Mouse (Mus musculus) hindbrain, embryonic 16.5 days (tissue): Measurements from ENCODE around the gene Vamp2. TPM values are rescaled to one million over a fixed set of nuclear protein-coding genes. Genes with fewer than 3 reads are reported as not detected.

Experiments used
- ATAC-seq: fragments of 200-750 bp; cut with Nextera tagmentation; 2 replicates; pipeline ENCODE4 v1.8.0; 2017; ENCODE audit warnings: moderate TSS enrichment, moderate library complexity
- H3K27ac ChIP-seq: fragments of 300-500 bp; sonication (generic); 2 replicates; pipeline ENCODE4 v1.5.1; 2014; ENCODE audit warnings: low read depth, mild to moderate bottlenecking, control low read depth, low read length, moderate library complexity
- H3K27me3 ChIP-seq: fragments of 300-500 bp; sonication (generic); replicated peaks from 2 replicates; pipeline ENCODE4 v1.6.1; 2014; ENCODE audit warnings: low read length; ENCODE audit not compliant: control insufficient read depth, insufficient read depth
- H3K36me3 ChIP-seq: fragments of 300-500 bp; sonication (generic); 2 replicates; pipeline ENCODE4 v1.6.1; 2014; ENCODE audit warnings: mild to moderate bottlenecking, low read length, moderate library complexity, mixed read lengths; ENCODE audit not compliant: control insufficient read depth, insufficient read depth
- H3K4me1 ChIP-seq: fragments of 300-500 bp; sonication (generic); 2 replicates; pipeline ENCODE4 v1.6.1; 2014; ENCODE audit warnings: low read depth, low read length; ENCODE audit not compliant: control insufficient read depth, insufficient read depth
- H3K4me2 ChIP-seq: fragments of 300-500 bp; sonication (generic); 2 replicates; pipeline ENCODE4 v1.6.1; 2014; ENCODE audit warnings: mild to moderate bottlenecking, low read length, control low read depth, moderate library complexity
- H3K4me3 ChIP-seq: fragments of 300-500 bp; sonication (generic); 2 replicates; pipeline ENCODE4 v1.5.1; 2014; ENCODE audit warnings: mild to moderate bottlenecking, low read length, control low read depth, moderate library complexity
- H3K9ac ChIP-seq: fragments of 300-500 bp; sonication (generic); 2 replicates; pipeline ENCODE4 v1.6.1; 2014; ENCODE audit warnings: low read depth, mild to moderate bottlenecking, control low read depth, low read length, moderate library complexity
- H3K9me3 ChIP-seq: fragments of 300-500 bp; sonication (generic); 2 replicates; pipeline ENCODE4 v1.6.1; 2014; ENCODE audit warnings: mild to moderate bottlenecking, low read length, moderate library complexity; ENCODE audit not compliant: control insufficient read depth
- WGBS: fragments of 180-500 bp; shearing (Covaris S2); extraction: QIAGEN DNeasy Blood & Tissue Kit; methylation state at CpG from one replicate; pipeline ENCODE4 v1.1.7; 2014; 5-methylcytosine and 5-hydroxymethylcytosine counted together
- polyA plus RNA-seq: library from polyadenylated mRNA; unstranded; fragments of >200 nt; fragmentation: Nextera tagmentation; extraction: Ambion mirVana; gene quantifications from 2 replicates; pipeline ENCODE4 v1.2.1, GENCODE M21; 2015

Vamp2 gene
- polyA plus RNA-seq, 1 experiment from 2014 or later = 402 TPM

DNA sequence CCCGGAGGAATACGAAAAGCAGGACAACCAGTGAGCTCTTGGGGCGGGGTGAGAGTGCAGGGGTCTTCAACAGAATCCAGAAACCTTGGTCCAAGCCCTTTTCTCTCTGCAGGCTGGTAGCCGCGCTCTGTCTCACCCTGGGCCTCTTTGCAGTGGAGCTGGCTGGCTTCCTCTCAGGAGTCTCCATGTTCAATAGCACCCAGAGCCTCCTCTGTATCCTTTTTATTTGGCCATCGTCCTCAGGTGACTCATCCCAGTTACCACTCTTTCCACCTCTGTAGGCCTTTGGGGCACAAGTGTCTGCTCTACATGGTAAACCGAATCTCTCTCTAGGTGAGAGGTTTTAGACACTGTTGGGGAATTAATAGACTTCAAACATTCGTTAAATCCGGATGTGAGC is 17.0 kb upstream of the Vamp2 start:
- peak overlapping the region; percentile 88 for H3K9ac ChIP-seq
- ATAC-seq = no peak
- 21% methylated on average over 9 of the region's 9 CpGs for WGBS
- H3K36me3 ChIP-seq = no peaks in the 10 kb centered on the region
- no peaks in the 10 kb centered on the region for H3K27me3 ChIP-seq
- peak overlapping the region; percentile 56 for H3K4me3 ChIP-seq
- peak overlapping the region; percentile 93 for H3K27ac ChIP-seq
- H3K4me2 ChIP-seq = peak overlapping the region; percentile 76
- H3K4me1 ChIP-seq = peaks cover 29% of the 10 kb centered on the region
- H3K9me3 ChIP-seq = no peaks in the 10 kb centered on the region

DNA sequence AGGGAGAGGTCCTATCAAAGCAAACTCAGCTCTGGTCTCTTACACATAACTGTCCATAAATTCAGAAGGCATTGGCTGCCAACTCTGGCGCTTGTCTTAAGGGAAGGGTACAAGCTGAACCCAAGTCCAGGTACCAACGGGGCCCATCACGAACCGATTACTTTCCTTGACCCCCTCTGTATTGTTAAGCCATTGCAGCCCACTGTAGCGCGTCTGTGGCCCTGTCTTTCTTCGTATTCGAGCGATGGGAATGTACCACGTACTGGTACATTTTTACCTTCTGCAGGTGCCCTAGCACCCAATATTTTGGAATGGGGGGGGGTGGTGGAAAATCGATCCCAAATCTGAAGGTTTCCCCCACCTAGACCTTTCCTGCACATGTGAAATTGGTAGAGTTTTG is 16.1 kb upstream of the Vamp2 start:
- peak overlapping the region; percentile 93 for H3K27ac ChIP-seq
- peak overlapping the region; percentile 62 for H3K9ac ChIP-seq
- WGBS = 84% methylated on average over 11 of the region's 11 CpGs
- peaks cover 21% of the 10 kb centered on the region for H3K4me1 ChIP-seq
- H3K4me2 ChIP-seq = peak overlapping the region; percentile 69
- H3K36me3 ChIP-seq = no peaks in the 10 kb centered on the region
- ATAC-seq = no peak
- peak overlapping the region; percentile 38 for H3K4me3 ChIP-seq
- no peaks in the 10 kb centered on the region for H3K27me3 ChIP-seq
- H3K9me3 ChIP-seq = no peaks in the 10 kb centered on the region

- Histone ChIP-seq H3K4me2 (peak overlapping the region; percentile 69), H3K9me3 (no peaks in the 10 kb centered on the region), H3K27ac (peak overlapping the region; percentile 93), H3K27me3 (no peaks in the 10 kb centered on the region), H3K9ac (peak overlapping the region; percentile 62), H3K4me3 (peak overlapping the region; percentile 38), H3K36me3 (no peaks in the 10 kb centered on the region), H3K4me1 (peaks cover 21% of the 10 kb centered on the region)
- 9% methylated on average over 9 of the region's 9 CpGs for WGBS
- ATAC-seq = no peak
These were observed 15.6 kb upstream of the Vamp2 start for GRCm38 (mm10) chr11:69072666-69073064.

GRCm38 (mm10) chr11:69073065-69073888 is 15.0 kb upstream of the Vamp2 start:
- Histone ChIP-seq H3K4me3 (peak overlapping the region; percentile 38), H3K9ac (peak overlapping the region; percentile 62), H3K27ac (peak overlapping the region; percentile 93), H3K9me3 (no peaks in the 10 kb centered on the region), H3K36me3 (no peaks in the 10 kb centered on the region), H3K4me2 (peak overlapping the region; percentile 69), H3K4me1 (peaks cover 21% of the 10 kb centered on the region), H3K27me3 (no peaks in the 10 kb centered on the region)
- under 1% methylated on average over 14 of the region's 14 CpGs for WGBS
- ATAC-seq = peak; percentile 76

GRCm38 (mm10) chr11:69073951-69074775 is 14.1 kb upstream of the Vamp2 start:
- H3K27ac ChIP-seq = peak overlapping the region; percentile 45
- ATAC-seq = no peak
- no peak overlapping the region for H3K4me2 ChIP-seq
- no peaks in the 10 kb centered on the region for H3K27me3 ChIP-seq
- 49% methylated on average over 6 of the region's 6 CpGs for WGBS
- H3K36me3 ChIP-seq = no peaks in the 10 kb centered on the region
- H3K9me3 ChIP-seq = no peaks in the 10 kb centered on the region
- H3K4me3 ChIP-seq = no peak overlapping the region
- 0 out of 2 replicates have a peak overlapping the region, but pooled peaks have one; percentile 3 for H3K9ac ChIP-seq
- H3K4me1 ChIP-seq = peaks cover 21% of the 10 kb centered on the region

DNA sequence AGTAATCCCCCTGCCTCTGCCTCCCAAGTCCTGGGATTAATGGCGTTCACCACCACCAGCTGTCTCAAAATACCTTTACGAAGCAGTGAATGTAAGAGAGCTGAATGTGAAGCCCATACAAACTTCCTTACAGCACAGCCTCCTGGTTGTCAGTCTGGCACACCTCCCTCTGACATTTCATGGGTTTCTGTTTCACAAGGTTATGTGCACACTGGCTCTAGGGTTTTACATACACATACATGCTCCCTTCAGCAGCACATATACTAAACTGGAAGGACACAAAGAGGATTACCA is 13.6 kb upstream of the Vamp2 start:
- peaks cover 20% of the 10 kb centered on the region for H3K4me1 ChIP-seq
- no peak overlapping the region for H3K9ac ChIP-seq
- no peaks in the 10 kb centered on the region for H3K27me3 ChIP-seq
- H3K4me2 ChIP-seq = no peak overlapping the region
- no peak overlapping the region for H3K4me3 ChIP-seq
- H3K9me3 ChIP-seq = no peaks in the 10 kb centered on the region
- ATAC-seq = no peak
- 59% methylated on average over 2 of the region's 2 CpGs for WGBS
- H3K27ac ChIP-seq = no peak overlapping the region
- H3K36me3 ChIP-seq = no peaks in the 10 kb centered on the region

GRCm38 (mm10) chr11:69075764-69076479 is 12.4 kb upstream of the Vamp2 start:
- no peak overlapping the region for H3K4me2 ChIP-seq
- no peaks in the 10 kb centered on the region for H3K36me3 ChIP-seq
- H3K27ac ChIP-seq = no peak overlapping the region
- no peaks in the 10 kb centered on the region for H3K27me3 ChIP-seq
- H3K9me3 ChIP-seq = no peaks in the 10 kb centered on the region
- no peak for ATAC-seq
- H3K4me1 ChIP-seq = peaks cover 16% of the 10 kb centered on the region
- no peak overlapping the region for H3K9ac ChIP-seq
- 52% methylated on average over 8 of the region's 9 CpGs for WGBS
- H3K4me3 ChIP-seq = no peak overlapping the region

DNA sequence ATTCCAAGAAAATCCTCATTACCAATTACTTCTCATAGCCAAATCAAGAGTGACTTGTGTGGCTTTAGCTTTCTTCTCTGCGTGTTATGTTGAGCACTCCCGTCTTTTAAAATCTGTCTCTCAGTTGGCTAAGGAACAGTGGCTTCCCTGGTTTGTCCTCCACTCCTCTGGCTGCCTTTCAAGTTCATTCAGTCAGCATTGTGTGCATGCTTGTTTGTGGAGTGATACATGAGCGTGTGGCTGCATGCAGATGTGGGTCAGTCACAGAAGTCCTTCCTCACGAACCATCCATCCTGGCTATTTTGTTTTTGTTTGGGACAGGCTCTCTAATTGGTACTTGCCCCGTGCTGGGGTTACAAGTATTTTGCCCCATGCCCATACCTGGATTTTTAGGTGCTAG is 11.7 kb upstream of the Vamp2 start:
- Histone ChIP-seq H3K27ac (no peak overlapping the region), H3K4me3 (no peak overlapping the region), H3K4me1 (peaks cover 13% of the 10 kb centered on the region), H3K9me3 (no peaks in the 10 kb centered on the region), H3K36me3 (no peaks in the 10 kb centered on the region), H3K9ac (no peak overlapping the region), H3K27me3 (no peaks in the 10 kb centered on the region), H3K4me2 (no peak overlapping the region)
- ATAC-seq = no peak
- WGBS = 56% methylated on average over 5 of the region's 5 CpGs

- Histone ChIP-seq H3K27me3 (no peaks in the 10 kb centered on the region), H3K9me3 (no peaks in the 10 kb centered on the region), H3K4me2 (no peak overlapping the region), H3K9ac (no peak overlapping the region), H3K27ac (no peak overlapping the region), H3K4me1 (peaks cover 7% of the 10 kb centered on the region), H3K36me3 (no peaks in the 10 kb centered on the region), H3K4me3 (no peak overlapping the region)
- no peak for ATAC-seq
- 85% methylated on average over 9 of the region's 9 CpGs for WGBS
These were observed 11.0 kb upstream of the Vamp2 start for GRCm38 (mm10) chr11:69077316-69077715.
